Mouse (Mus musculus): ENCODE data around the gene Cyth2. TPM values are rescaled to one million over a fixed set of nuclear protein-coding genes. Genes with fewer than 3 reads are reported as not detected.

Gene Cyth2
- polyA plus RNA-seq, 1 experiment, result 51.4 TPM

- TF ChIP-seq POLR2A (IDR thresholded peaks at IDR 0.05; ENCODE audit: low read depth, low read length) (no peak), CTCF (IDR thresholded peaks at IDR 0.05; ENCODE audit: extremely low read depth, insufficient read length, insufficient replicate concordance, low read depth, low read length) (no peak)
- Histone ChIP-seq H3K4me3 (ENCODE audit: low read depth, low read length) (peak within 1 kb of the TSS; percentile 74), H3K4me1 (ENCODE audit: control insufficient read depth, insufficient read depth, insufficient read length, low read length) (peaks cover 11% of the 10 kb centered on the region), H3K36me3 (ENCODE audit: control insufficient read depth, insufficient read depth, low read length) (peaks cover 15% of the 10 kb centered on the region; the same call in 1 of the 2 replicates), H3K27me3 (ENCODE audit: control insufficient read depth, insufficient read depth, low read length) (peaks cover 36% of the 10 kb centered on the region), H3K27ac (ENCODE audit: insufficient read depth, low read depth, low read length) (peak within 1 kb of the TSS; percentile 66)
- under 1% methylated on average over 35 of the region's 35 CpGs for WGBS
Measured at GRCm38 (mm10) chr7:45830427-45831127, 16.2 kb upstream of the Cyth2 start, which contains the start of gene Grwd1. TSS of gene Grwd1 (minus strand) at chr7:45830944.

- peaks cover 25% of the 10 kb centered on the region; the same call in 1 of the 2 replicates for H3K36me3 ChIP-seq (ENCODE audit: control insufficient read depth, insufficient read depth, low read length)
- 88% methylated on average over 7 of the region's 7 CpGs for WGBS
- H3K4me3 ChIP-seq (ENCODE audit: low read depth, low read length), result no peak overlapping the region
- no peak for TF ChIP-seq POLR2A (IDR thresholded peaks at IDR 0.05; ENCODE audit: low read depth, low read length)
- TF ChIP-seq CTCF (IDR thresholded peaks at IDR 0.05; ENCODE audit: extremely low read depth, insufficient read length, insufficient replicate concordance, low read depth, low read length), result no peak
- peaks cover 5% of the 10 kb centered on the region; the same call in 1 of the 2 replicates for H3K4me1 ChIP-seq (ENCODE audit: control insufficient read depth, insufficient read depth, insufficient read length, low read length)
- H3K27ac ChIP-seq (ENCODE audit: insufficient read depth, low read depth, low read length), result no peak overlapping the region
- H3K27me3 ChIP-seq (ENCODE audit: control insufficient read depth, insufficient read depth, low read length), result 0 out of 2 replicates have a peak, but pooled peaks cover 2% of the 10 kb centered on the region
Measured at GRCm38 (mm10) chr7:45826631-45827030, 12.2 kb upstream of the Cyth2 start.

GRCm38 (mm10) chr7:45824598-45824997 lies 10.2 kb upstream of the Cyth2 start, which contains the start of gene Kcnj14:
TSS of gene Kcnj14 (minus strand) at chr7:45824782.
- H3K4me1 ChIP-seq (ENCODE audit: control insufficient read depth, insufficient read depth, insufficient read length, low read length), result no peaks in the 10 kb centered on the region
- no peaks in the 10 kb centered on the region for H3K27me3 ChIP-seq (ENCODE audit: control insufficient read depth, insufficient read depth, low read length)
- WGBS, result 72% methylated on average over 7 of the region's 7 CpGs
- peaks cover 25% of the 10 kb centered on the region; the same call in 1 of the 2 replicates for H3K36me3 ChIP-seq (ENCODE audit: control insufficient read depth, insufficient read depth, low read length)
- TF ChIP-seq POLR2A (IDR thresholded peaks at IDR 0.05; ENCODE audit: low read depth, low read length) (no peak), CTCF (IDR thresholded peaks at IDR 0.05; ENCODE audit: extremely low read depth, insufficient read length, insufficient replicate concordance, low read depth, low read length) (no peak)
- H3K4me3 ChIP-seq (ENCODE audit: low read depth, low read length), result no peak within 1 kb of the TSS
- no peak within 1 kb of the TSS for H3K27ac ChIP-seq (ENCODE audit: insufficient read depth, low read depth, low read length)

GRCm38 (mm10) chr7:45820913-45821312 lies 6.5 kb upstream of the Cyth2 start:
- Histone ChIP-seq H3K27ac (ENCODE audit: insufficient read depth, low read depth, low read length) (no peak overlapping the region), H3K36me3 (ENCODE audit: control insufficient read depth, insufficient read depth, low read length) (peaks cover 13% of the 10 kb centered on the region; the same call in 1 of the 2 replicates), H3K4me3 (ENCODE audit: low read depth, low read length) (no peak overlapping the region), H3K27me3 (ENCODE audit: control insufficient read depth, insufficient read depth, low read length) (no peaks in the 10 kb centered on the region), H3K4me1 (ENCODE audit: control insufficient read depth, insufficient read depth, insufficient read length, low read length) (no peaks in the 10 kb centered on the region)
- TF ChIP-seq POLR2A (IDR thresholded peaks at IDR 0.05; ENCODE audit: low read depth, low read length) (no peak), CTCF (IDR thresholded peaks at IDR 0.05; ENCODE audit: extremely low read depth, insufficient read length, insufficient replicate concordance, low read depth, low read length) (no peak)

GRCm38 (mm10) chr7:45819843-45820242 lies 5.5 kb upstream of the Cyth2 start:
- Histone ChIP-seq H3K36me3 (ENCODE audit: control insufficient read depth, insufficient read depth, low read length) (peaks cover 4% of the 10 kb centered on the region; the same call in 1 of the 2 replicates), H3K4me1 (ENCODE audit: control insufficient read depth, insufficient read depth, insufficient read length, low read length) (no peaks in the 10 kb centered on the region; the same call in 1 of the 2 replicates), H3K27ac (ENCODE audit: insufficient read depth, low read depth, low read length) (no peak overlapping the region), H3K27me3 (ENCODE audit: control insufficient read depth, insufficient read depth, low read length) (no peaks in the 10 kb centered on the region), H3K4me3 (ENCODE audit: low read depth, low read length) (no peak overlapping the region)
- 30% methylated on average over 25 of the region's 25 CpGs for WGBS
- TF ChIP-seq CTCF (IDR thresholded peaks at IDR 0.05; ENCODE audit: extremely low read depth, insufficient read length, insufficient replicate concordance, low read depth, low read length) (no peak), POLR2A (IDR thresholded peaks at IDR 0.05; ENCODE audit: low read depth, low read length) (no peak)

DNA sequence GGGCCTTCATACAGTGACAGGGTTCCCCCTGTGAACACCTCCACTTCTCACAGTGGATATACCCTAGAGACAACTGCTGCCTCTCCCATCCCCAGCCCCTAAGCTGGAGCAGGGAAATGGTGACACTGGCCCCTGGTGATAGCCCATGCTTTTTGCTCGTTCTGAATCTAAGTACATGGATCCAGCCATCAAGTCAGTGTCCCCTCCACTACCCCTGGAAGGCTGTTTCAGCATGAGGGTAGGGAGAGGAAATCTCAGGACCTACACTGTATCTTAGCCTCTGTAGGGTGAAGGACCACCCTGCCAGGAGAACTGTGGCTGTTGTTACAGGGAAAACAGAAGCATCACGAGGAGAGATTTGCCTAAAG lies 1.6 kb upstream of the Cyth2 start:
- Histone ChIP-seq H3K4me3 (ENCODE audit: low read depth, low read length) (no peak overlapping the region), H3K36me3 (ENCODE audit: control insufficient read depth, insufficient read depth, low read length) (peaks cover 17% of the 10 kb centered on the region), H3K27ac (ENCODE audit: insufficient read depth, low read depth, low read length) (no peak overlapping the region), H3K4me1 (ENCODE audit: control insufficient read depth, insufficient read depth, insufficient read length, low read length) (peaks cover 2% of the 10 kb centered on the region), H3K27me3 (ENCODE audit: control insufficient read depth, insufficient read depth, low read length) (no peaks in the 10 kb centered on the region)
- no peak for TF ChIP-seq POLR2A (IDR thresholded peaks at IDR 0.05; ENCODE audit: low read depth, low read length)
- TF ChIP-seq CTCF (IDR thresholded peaks at IDR 0.05; ENCODE audit: extremely low read depth, insufficient read length, insufficient replicate concordance, low read depth, low read length), result no peak
- WGBS, result 63% methylated on average over 2 of the region's 2 CpGs

- Histone ChIP-seq H3K4me1 (ENCODE audit: control insufficient read depth, insufficient read depth, insufficient read length, low read length) (peaks cover 2% of the 10 kb centered on the region), H3K4me3 (ENCODE audit: low read depth, low read length) (no peak overlapping the region), H3K27ac (ENCODE audit: insufficient read depth, low read depth, low read length) (no peak overlapping the region), H3K27me3 (ENCODE audit: control insufficient read depth, insufficient read depth, low read length) (no peaks in the 10 kb centered on the region), H3K36me3 (ENCODE audit: control insufficient read depth, insufficient read depth, low read length) (peaks cover 22% of the 10 kb centered on the region)
- 78% methylated on average over 10 of the region's 10 CpGs for WGBS
- TF ChIP-seq POLR2A (IDR thresholded peaks at IDR 0.05; ENCODE audit: low read depth, low read length) (no peak), CTCF (IDR thresholded peaks at IDR 0.05; ENCODE audit: extremely low read depth, insufficient read length, insufficient replicate concordance, low read depth, low read length) (no peak)
Measured at GRCm38 (mm10) chr7:45815323-45815983, 1.1 kb upstream of the Cyth2 start.
